Mouse (Mus musculus): ENCODE results near the gene Smc5. TPM values are rescaled to one million over a fixed set of nuclear protein-coding genes. Genes with fewer than 3 reads are reported as not detected.

The Smc5 gene
- polyA plus RNA-seq, 1 experiment from 2014 or later: 54.4 TPM

GRCm38 (mm10) chr19:23298917-23299316, 25.2 kb upstream of the Smc5 start:
- ATAC-seq (replicated peaks; ENCODE audit: insufficient number of reproducible peaks, low FRiP score, low TSS enrichment, low read depth): no peak
- Histone ChIP-seq H3K9me3 (replicated peaks; ENCODE audit: control insufficient read depth, low read length) (no peaks in the 10 kb centered on the region), H3K27ac (replicated peaks; ENCODE audit: low read depth, low read length) (no peak overlapping the region), H3K36me3 (replicated peaks; ENCODE audit: control insufficient read depth, insufficient read depth, low read depth, low read length) (no peaks in the 10 kb centered on the region), H3K9ac (replicated peaks; ENCODE audit: low read length) (no peak overlapping the region), H3K27me3 (ENCODE audit: control insufficient read depth, insufficient read depth, low read length) (no peaks in the 10 kb centered on the region), H3K4me1 (ENCODE audit: control insufficient read depth, insufficient read depth, low read length) (no peaks in the 10 kb centered on the region), H3K4me3 (ENCODE audit: low read depth, low read length) (no peak overlapping the region), H3K4me2 (ENCODE audit: low read depth, low read length) (no peak overlapping the region)
- WGBS: 92% methylated on average over 1 of the region's 1 CpGs
- no peak for DNase-seq (ENCODE audit: low spot score)

GRCm38 (mm10) chr19:23297191-23297590, 23.5 kb upstream of the Smc5 start:
- Histone ChIP-seq H3K36me3 (replicated peaks; ENCODE audit: control insufficient read depth, insufficient read depth, low read depth, low read length) (no peaks in the 10 kb centered on the region), H3K27me3 (ENCODE audit: control insufficient read depth, insufficient read depth, low read length) (no peaks in the 10 kb centered on the region), H3K9ac (replicated peaks; ENCODE audit: low read length) (no peak overlapping the region), H3K9me3 (replicated peaks; ENCODE audit: control insufficient read depth, low read length) (no peaks in the 10 kb centered on the region), H3K4me3 (ENCODE audit: low read depth, low read length) (no peak overlapping the region), H3K4me2 (ENCODE audit: low read depth, low read length) (no peak overlapping the region), H3K4me1 (ENCODE audit: control insufficient read depth, insufficient read depth, low read length) (no peaks in the 10 kb centered on the region), H3K27ac (replicated peaks; ENCODE audit: low read depth, low read length) (no peak overlapping the region)
- ATAC-seq (replicated peaks; ENCODE audit: insufficient number of reproducible peaks, low FRiP score, low TSS enrichment, low read depth): no peak
- no peak for DNase-seq (ENCODE audit: low spot score)

GRCm38 (mm10) chr19:23289251-23289650, 15.6 kb upstream of the Smc5 start:
- H3K9ac ChIP-seq (replicated peaks; ENCODE audit: low read length): no peak overlapping the region
- H3K36me3 ChIP-seq (replicated peaks; ENCODE audit: control insufficient read depth, insufficient read depth, low read depth, low read length): no peaks in the 10 kb centered on the region
- no peaks in the 10 kb centered on the region for H3K4me1 ChIP-seq (ENCODE audit: control insufficient read depth, insufficient read depth, low read length)
- H3K4me2 ChIP-seq (ENCODE audit: low read depth, low read length): no peak overlapping the region
- no peak overlapping the region for H3K27ac ChIP-seq (replicated peaks; ENCODE audit: low read depth, low read length)
- ATAC-seq (replicated peaks; ENCODE audit: insufficient number of reproducible peaks, low FRiP score, low TSS enrichment, low read depth) (no peak), DNase-seq (ENCODE audit: low spot score) (no peak)
- H3K9me3 ChIP-seq (replicated peaks; ENCODE audit: control insufficient read depth, low read length): no peaks in the 10 kb centered on the region
- no peaks in the 10 kb centered on the region for H3K27me3 ChIP-seq (ENCODE audit: control insufficient read depth, insufficient read depth, low read length)
- 70% methylated on average over 1 of the region's 1 CpGs for WGBS
- H3K4me3 ChIP-seq (ENCODE audit: low read depth, low read length): no peak overlapping the region

- DNase-seq (ENCODE audit: low spot score): no peak
- H3K4me2 ChIP-seq (ENCODE audit: low read depth, low read length): no peak overlapping the region
- no peak overlapping the region for H3K9ac ChIP-seq (replicated peaks; ENCODE audit: low read length)
- H3K27me3 ChIP-seq (ENCODE audit: control insufficient read depth, insufficient read depth, low read length): no peaks in the 10 kb centered on the region
- H3K9me3 ChIP-seq (replicated peaks; ENCODE audit: control insufficient read depth, low read length): no peaks in the 10 kb centered on the region
- no peak for ATAC-seq (replicated peaks; ENCODE audit: insufficient number of reproducible peaks, low FRiP score, low TSS enrichment, low read depth)
- H3K4me3 ChIP-seq (ENCODE audit: low read depth, low read length): no peak overlapping the region
- no peaks in the 10 kb centered on the region for H3K36me3 ChIP-seq (replicated peaks; ENCODE audit: control insufficient read depth, insufficient read depth, low read depth, low read length)
- H3K27ac ChIP-seq (replicated peaks; ENCODE audit: low read depth, low read length): no peak overlapping the region
- 40% methylated on average over 8 of the region's 8 CpGs for WGBS
- H3K4me1 ChIP-seq (ENCODE audit: control insufficient read depth, insufficient read depth, low read length): no peaks in the 10 kb centered on the region
These were observed 8.4 kb upstream of the Smc5 start for GRCm38 (mm10) chr19:23281911-23282660.

GRCm38 (mm10) chr19:23274054-23274724, 492 bp upstream of the Smc5 start:
- DNase-seq (ENCODE audit: low spot score) (no peak), ATAC-seq (replicated peaks; ENCODE audit: insufficient number of reproducible peaks, low FRiP score, low TSS enrichment, low read depth) (peak; percentile 25)
- Histone ChIP-seq H3K4me1 (ENCODE audit: control insufficient read depth, insufficient read depth, low read length) (no peaks in the 10 kb centered on the region), H3K4me2 (ENCODE audit: low read depth, low read length) (peak overlapping the region; percentile 50), H3K9ac (replicated peaks; ENCODE audit: low read length) (peak overlapping the region; percentile 94; the same call in 1 of the 2 replicates), H3K27me3 (ENCODE audit: control insufficient read depth, insufficient read depth, low read length) (no peaks in the 10 kb centered on the region), H3K9me3 (replicated peaks; ENCODE audit: control insufficient read depth, low read length) (no peaks in the 10 kb centered on the region), H3K27ac (replicated peaks; ENCODE audit: low read depth, low read length) (no peak overlapping the region), H3K36me3 (replicated peaks; ENCODE audit: control insufficient read depth, insufficient read depth, low read depth, low read length) (no peaks in the 10 kb centered on the region), H3K4me3 (ENCODE audit: low read depth, low read length) (peak overlapping the region; percentile 90)
- 55% methylated on average over 4 of the region's 4 CpGs for WGBS

GRCm38 (mm10) chr19:23256771-23257170, 16.9 kb downstream of the Smc5 start:
- Histone ChIP-seq H3K9me3 (replicated peaks; ENCODE audit: control insufficient read depth, low read length) (no peaks in the 10 kb centered on the region), H3K36me3 (replicated peaks; ENCODE audit: control insufficient read depth, insufficient read depth, low read depth, low read length) (peaks cover 9% of the 10 kb centered on the region), H3K4me1 (ENCODE audit: control insufficient read depth, insufficient read depth, low read length) (no peaks in the 10 kb centered on the region), H3K9ac (replicated peaks; ENCODE audit: low read length) (no peak overlapping the region), H3K4me2 (ENCODE audit: low read depth, low read length) (no peak overlapping the region), H3K4me3 (ENCODE audit: low read depth, low read length) (no peak overlapping the region), H3K27ac (replicated peaks; ENCODE audit: low read depth, low read length) (no peak overlapping the region), H3K27me3 (ENCODE audit: control insufficient read depth, insufficient read depth, low read length) (no peaks in the 10 kb centered on the region)
- WGBS: 90% methylated on average over 9 of the region's 9 CpGs
- DNase-seq (ENCODE audit: low spot score) (no peak), ATAC-seq (replicated peaks; ENCODE audit: insufficient number of reproducible peaks, low FRiP score, low TSS enrichment, low read depth) (no peak)

- no peaks in the 10 kb centered on the region; the same call in none of the 2 replicates for H3K36me3 ChIP-seq (replicated peaks; ENCODE audit: control insufficient read depth, insufficient read depth, low read depth, low read length)
- DNase-seq (ENCODE audit: low spot score) (no peak), ATAC-seq (replicated peaks; ENCODE audit: insufficient number of reproducible peaks, low FRiP score, low TSS enrichment, low read depth) (no peak)
- no peak overlapping the region for H3K4me3 ChIP-seq (ENCODE audit: low read depth, low read length)
- no peak overlapping the region for H3K9ac ChIP-seq (replicated peaks; ENCODE audit: low read length)
- H3K9me3 ChIP-seq (replicated peaks; ENCODE audit: control insufficient read depth, low read length): no peaks in the 10 kb centered on the region
- no peak overlapping the region for H3K4me2 ChIP-seq (ENCODE audit: low read depth, low read length)
- H3K27ac ChIP-seq (replicated peaks; ENCODE audit: low read depth, low read length): no peak overlapping the region
- H3K27me3 ChIP-seq (ENCODE audit: control insufficient read depth, insufficient read depth, low read length): no peaks in the 10 kb centered on the region
- H3K4me1 ChIP-seq (ENCODE audit: control insufficient read depth, insufficient read depth, low read length): no peaks in the 10 kb centered on the region
- WGBS: 91% methylated on average over 2 of the region's 2 CpGs
These were observed 27.2 kb downstream of the Smc5 start for GRCm38 (mm10) chr19:23246473-23246872.

- DNase-seq (ENCODE audit: low spot score) (peak; percentile 58), ATAC-seq (replicated peaks; ENCODE audit: insufficient number of reproducible peaks, low FRiP score, low TSS enrichment, low read depth) (no peak)
- WGBS: 63% methylated on average over 4 of the region's 4 CpGs
These were observed 48.6 kb downstream of the Smc5 start for GRCm38 (mm10) chr19:23225065-23225464.

More at GRCm38 (mm10) chr19:23225065-23225464, 48.6 kb downstream of the Smc5 start:
- Histone ChIP-seq H3K9ac (replicated peaks; ENCODE audit: low read length) (no peak overlapping the region), H3K27me3 (ENCODE audit: control insufficient read depth, insufficient read depth, low read length) (no peaks in the 10 kb centered on the region), H3K9me3 (replicated peaks; ENCODE audit: control insufficient read depth, low read length) (no peaks in the 10 kb centered on the region), H3K4me1 (ENCODE audit: control insufficient read depth, insufficient read depth, low read length) (no peaks in the 10 kb centered on the region), H3K27ac (replicated peaks; ENCODE audit: low read depth, low read length) (no peak overlapping the region), H3K36me3 (replicated peaks; ENCODE audit: control insufficient read depth, insufficient read depth, low read depth, low read length) (peaks cover 4% of the 10 kb centered on the region), H3K4me3 (ENCODE audit: low read depth, low read length) (no peak overlapping the region), H3K4me2 (ENCODE audit: low read depth, low read length) (no peak overlapping the region)
